Mouse (Mus musculus) ZHBTc4 (cell line): ENCODE results near the gene Amigo1.

Experiments
- DNase-seq: peaks from one replicate; pipeline ENCODE4 v3.0.0-alpha.2; 2011; ENCODE audit warnings: low read depth, low spot score

The Amigo1 gene

DNA sequence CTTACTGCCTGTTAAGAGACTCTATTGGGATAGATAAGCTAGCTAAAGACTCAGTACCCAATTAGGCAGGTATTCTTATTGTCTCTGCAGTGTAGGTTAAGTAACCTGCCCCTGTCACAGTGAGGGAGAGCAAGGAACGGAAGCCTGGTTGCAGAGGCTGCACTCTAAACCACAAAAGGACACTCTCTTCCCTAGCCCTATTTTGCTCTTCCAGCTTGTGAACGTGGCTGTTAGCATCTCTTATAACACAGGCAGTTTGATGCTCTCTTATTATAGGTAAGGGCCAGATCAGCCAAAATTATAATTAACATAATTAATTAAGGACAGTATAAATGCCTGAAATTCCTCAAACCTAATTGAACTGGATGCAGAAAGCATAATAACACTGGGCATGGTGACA is 5.6 kb upstream of the Amigo1 start:
- no peak for DNase-seq

DNA sequence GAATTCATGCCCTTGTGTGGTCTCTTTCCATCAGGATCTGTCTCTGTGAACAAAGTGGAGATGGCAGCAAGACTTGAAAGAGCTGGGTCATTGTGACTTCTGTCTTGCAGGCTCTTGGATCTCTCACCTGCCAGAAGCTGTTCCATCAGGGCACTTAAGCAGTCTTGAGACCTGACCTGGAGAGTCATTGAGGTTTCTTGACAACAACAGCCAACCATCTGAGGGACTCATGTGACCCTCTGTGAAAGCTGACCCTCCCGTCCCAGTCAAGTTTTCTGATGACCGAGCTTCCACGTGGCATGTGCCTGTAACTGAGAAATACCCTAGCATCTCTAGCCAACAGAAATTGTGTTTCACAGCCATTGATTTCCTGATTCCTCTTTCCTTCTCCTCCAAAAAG is 1.4 kb upstream of the Amigo1 start:
- no peak for DNase-seq

DNA sequence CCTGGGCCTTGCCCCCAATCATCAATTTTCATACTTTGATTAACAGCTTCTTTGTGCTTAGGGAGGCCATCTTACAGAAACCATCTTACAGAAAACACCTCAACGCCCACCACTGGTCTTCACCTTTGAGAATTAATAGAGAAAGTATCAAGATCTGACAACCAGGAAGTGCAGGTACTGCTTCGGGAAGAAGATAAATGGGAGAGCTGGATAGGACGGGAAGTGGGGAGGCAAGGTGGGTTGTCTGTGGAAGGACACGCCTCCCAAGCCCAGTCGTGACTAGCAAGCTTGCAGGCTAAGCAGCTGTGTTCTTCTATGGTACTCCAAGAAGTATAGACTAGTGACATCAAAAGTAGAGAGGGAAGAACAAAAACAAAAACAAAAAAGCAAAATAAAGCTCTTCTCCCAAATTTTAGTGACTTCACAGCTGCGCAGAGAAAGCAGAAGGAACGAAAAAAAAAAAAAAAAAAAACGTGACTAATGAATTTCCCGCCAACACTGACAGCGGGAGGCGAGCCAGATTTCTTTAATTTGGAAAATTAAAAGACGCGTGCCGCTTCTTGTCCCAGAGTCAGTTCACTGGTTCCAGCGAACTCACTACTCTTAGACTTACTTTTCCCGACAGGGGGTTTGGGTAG is 556 bp upstream of the Amigo1 start:
- peak; percentile 50 for DNase-seq

DNA sequence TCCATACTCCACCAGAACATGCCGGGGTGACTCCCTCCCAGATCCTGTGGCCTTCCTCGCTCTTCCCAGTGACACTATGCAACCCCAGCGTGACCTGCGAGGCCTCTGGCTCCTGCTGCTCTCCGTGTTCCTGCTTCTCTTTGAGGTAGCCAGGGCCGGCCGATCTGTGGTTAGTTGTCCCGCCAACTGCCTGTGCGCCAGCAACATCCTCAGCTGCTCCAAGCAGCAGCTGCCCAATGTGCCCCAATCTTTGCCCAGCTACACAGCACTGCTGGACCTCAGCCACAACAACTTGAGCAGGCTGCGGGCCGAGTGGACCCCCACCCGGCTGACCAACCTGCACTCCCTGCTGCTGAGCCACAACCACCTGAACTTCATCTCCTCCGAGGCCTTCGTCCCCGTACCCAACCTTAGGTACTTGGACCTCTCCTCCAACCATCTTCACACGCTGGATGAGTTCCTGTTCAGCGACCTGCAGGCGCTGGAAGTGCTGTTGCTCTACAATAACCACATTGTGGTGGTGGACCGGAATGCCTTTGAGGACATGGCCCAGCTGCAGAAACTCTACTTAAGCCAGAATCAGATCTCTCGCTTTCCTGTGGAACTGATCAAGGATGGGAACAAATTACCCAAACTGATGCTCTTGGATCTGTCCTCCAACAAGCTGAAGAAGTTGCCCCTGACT is 1.1 kb downstream of the Amigo1 start:
- peak; percentile 40 for DNase-seq

DNA sequence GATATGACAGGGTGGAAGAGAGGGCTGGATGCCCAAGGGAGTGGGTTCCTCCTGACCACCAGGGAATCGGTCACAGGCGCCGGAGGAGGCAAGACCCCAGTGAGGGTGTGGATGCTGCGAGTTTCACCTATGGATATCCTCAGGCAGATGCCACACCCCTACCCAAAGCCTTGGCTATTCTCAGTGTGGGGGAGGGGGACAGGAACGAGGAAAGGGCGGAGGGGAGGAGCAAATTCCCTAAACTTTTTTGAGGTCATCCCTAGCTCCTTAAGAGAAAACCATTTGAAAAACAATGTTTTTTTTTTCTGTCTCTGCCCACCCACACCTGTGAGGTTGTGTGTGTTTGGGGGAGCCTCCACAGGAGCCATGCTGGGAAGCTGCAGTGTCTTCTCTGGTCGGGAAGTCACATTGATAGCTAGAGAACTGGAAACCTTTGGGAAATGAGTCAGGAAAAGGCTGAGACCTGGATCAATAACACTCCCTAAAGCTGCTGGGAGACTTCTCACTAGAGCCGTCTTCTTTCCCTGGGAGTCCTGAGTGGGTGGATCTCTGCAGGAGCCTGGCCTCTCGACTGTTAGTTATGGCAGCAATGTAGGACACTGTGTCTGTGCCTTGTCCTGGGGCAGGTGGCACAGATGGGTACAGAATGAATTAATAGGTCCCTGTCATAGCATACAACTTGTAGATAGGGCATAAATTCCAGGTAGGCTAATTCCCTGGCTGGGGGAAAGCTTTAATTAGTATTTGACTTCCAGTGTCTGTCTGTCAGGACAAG is 2.8 kb downstream of the Amigo1 start:
- peak; percentile 43 for DNase-seq

DNA sequence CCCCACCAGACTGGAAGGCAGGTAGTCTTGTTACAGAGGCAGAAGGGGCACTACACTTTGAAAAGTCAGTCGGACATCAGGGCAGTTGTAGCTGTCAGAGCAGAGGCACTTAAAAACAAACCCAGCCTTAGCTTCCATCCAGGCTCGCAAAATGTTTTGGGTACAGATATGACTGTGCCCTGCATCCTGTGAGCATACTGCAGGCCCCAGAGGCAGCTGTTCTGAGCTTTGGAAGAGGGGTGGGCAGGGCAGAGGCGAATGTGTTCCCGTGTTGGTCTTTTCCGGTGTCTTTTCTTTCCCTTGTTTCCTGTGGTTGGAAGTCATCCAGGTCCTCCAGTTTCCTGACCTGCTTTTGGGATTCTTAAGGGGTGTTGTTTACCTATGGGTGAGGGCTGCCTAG is 3.8 kb downstream of the Amigo1 start:
- DNase-seq: no peak

DNA sequence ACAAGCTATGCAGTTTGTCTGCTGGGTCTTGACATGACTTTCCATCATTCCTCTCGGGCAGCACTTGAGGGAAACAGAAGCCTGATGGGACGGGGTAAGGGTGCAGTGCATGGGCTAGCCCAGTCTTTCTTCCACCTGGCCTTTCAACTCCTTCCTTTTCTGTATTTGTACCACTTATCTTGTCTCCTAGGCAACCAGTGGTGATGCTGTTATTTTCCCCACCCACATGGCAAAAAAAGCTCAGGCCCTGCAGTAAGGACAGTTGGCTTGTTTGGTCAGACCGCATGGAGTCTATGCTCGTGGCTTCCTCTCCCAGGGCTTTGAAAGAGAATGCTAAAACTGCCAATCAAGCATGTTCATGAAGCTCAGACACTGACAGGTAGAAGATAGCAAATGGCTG is 7.6 kb downstream of the Amigo1 start:
- DNase-seq: no peak

DNA sequence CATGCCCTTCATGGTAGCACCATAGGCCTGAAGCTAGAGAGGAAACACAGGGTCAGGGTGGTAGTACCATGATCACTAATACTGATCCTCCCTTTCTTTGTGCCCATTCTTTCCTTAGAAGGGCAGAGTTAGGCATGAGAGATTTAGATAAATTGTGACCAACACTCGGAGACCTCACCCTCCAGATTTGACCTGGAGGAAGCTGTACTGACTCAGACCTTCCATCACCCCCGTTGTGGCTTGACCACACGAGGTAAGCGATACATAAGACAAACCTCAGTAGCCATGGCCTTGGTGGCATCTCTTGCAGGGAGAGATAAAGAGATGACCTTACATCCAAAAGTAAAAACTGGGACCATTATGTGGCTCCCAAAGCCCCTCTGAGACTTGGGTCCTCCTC is 9.2 kb downstream of the Amigo1 start:
- no peak for DNase-seq

DNA sequence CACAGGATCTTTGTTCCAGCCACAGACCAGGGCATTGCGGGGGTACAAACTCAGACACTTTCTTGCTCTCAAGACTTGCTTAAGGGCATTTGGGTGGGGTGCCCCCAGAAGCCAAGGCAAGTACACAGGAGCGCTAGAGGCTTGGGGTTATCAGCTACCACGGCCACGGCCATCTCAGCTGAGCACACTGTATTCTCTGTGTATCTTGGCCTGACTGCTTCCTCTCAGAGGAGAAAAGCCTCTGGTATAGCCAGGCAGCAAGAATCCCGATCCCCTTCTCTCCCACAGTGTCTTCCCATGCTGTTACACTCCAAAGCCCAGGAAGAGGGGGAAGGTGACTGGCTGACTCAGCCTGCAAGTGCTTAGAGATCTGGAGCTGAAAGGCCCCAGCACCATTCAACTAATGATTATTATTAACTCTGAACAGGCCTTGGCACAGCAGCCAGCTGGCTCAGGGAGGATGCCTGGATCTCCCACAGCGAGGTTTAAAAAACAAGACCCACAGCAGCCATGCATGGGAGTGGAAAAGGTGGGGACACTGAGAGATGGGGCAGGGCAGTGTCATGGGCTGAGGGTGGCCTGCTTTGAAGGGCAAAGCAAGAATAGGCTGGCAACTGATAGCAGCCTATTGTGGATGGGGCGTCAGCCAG is 9.9 kb downstream of the Amigo1 start:
- DNase-seq: no peak

DNA sequence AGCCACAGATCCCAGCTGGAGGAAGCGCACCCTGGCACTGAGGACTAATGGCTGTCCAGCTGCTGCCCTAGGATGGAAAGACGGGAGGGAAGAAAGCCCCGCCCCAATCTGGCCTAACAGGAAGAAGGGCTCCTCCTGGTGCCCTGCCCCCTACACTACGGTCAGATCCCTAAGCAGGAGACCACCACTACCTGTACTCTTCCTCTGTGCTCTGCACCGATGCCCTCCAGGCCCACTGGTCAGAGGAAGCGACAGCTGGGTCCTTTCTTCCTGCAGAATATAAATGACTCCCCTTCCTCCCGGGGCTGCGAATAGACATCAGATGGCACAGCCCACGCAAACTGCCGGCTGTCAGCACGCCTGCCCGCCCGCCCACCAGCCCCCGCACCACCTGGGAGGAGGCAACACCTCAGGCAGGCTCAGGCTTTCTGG is 10.9 kb downstream of the Amigo1 start:
- peak; percentile 33 for DNase-seq

DNA sequence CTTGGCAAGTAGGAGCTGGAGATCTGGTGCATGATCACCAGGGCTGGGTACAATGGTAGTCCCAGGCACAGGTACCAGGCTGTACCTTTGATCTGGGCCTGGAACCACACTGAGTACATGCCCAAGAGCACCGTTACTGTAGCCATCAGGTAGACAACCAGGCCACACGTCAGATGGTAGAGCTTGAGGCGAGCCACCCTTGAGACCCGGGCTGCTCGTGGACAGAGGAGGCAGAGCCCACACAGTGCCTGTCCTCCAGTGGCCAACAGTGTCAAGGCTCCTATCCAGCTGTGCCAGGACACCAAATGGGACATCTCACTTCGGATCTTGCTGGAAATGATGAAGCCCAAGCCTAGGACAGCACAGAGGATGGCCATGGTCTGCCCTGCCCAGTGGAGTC is 13.1 kb downstream of the Amigo1 start:
- no peak for DNase-seq

DNA sequence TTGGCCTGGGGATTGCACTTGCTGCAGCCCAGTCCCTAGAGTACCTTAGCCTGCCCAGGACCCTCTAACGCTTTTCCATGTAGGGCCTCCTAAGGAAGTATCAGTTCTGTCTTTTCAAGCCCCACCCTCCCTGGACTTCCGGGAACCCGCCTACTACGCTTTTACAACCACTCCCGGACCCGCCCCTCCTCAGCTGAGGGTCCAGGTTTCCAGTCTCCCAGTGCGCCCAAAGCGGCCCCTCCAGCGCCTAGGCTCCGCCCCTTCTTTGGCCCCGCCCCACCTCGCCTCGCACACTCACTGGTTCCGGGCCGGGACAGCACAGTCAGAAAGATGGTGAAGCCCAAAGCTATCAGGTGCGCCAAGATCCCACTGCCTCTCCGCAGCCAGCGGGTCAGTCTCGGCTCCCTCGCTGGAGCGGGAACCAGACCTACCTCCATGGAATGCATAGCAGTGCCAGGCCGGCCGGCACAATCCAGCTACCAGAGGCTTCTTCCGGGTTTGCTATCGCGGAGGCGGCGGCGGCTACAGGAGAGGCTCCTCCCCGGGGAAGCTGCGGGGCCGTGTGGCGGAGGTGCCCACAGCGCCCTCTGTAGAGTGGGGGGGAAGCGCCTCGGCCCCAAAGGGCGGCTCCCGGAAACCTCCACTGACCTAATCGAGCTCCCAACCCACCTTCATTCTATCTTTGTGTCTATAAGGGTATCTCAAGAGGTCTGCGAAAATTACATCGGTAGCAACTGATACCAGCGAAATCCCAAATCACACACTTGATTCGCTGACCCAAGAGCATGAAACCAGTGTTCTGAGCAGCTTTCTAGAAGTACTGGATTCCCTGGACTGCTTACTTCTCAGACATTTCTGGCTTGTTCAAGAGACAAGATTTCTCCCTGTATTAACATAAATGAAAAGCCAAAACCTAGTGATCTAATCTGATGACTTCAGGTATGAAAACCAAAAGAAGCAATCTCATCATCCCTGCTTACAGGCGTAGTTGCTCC is 14.5 kb downstream of the Amigo1 start, which contains the start of gene Cyb561d1:
Cyb561d1 (minus strand) TSS at position 884 of the 995 bp plus-strand sequence.
- DNase-seq: peak; percentile 99

DNA sequence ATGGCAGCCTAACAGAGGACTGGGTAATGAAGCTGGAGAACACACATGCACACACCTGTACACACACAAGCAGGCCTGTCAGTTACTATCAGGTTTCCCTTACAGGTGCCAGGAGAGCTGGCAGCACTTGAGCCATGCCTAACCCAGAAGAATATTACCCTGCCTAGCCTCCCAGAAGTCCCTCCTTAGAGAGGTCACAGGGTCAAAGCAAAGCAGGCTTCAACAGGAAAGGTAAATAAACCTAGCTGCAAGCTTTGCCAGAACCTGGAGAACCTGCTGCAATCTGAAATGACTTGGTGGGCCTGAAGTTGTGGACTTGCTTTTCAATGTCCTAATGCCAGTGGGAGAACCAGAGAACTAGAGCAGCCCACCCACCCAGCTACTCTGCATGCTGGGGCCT is 16.4 kb downstream of the Amigo1 start:
- DNase-seq: no peak

DNA sequence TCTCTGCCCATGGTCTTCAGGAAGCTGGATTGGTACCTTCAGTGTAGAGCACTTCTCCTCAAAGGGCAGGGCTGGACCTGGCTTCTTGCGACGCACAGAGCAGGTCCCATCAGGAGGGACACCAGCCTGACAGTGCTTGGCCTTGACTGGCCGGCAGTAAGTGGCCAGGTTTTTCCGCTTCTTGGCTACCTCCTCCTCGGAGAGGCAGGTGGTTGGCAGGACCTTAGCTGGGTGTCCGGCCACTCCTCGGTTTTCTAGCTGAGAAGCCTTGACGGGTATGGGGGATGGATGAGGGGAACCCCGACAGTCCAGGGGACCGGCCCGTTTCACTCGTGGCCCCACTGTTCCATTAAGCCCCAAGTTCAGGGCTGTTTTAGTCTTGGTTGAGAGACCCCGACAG is 17.1 kb downstream of the Amigo1 start:
- DNase-seq: no peak

DNA sequence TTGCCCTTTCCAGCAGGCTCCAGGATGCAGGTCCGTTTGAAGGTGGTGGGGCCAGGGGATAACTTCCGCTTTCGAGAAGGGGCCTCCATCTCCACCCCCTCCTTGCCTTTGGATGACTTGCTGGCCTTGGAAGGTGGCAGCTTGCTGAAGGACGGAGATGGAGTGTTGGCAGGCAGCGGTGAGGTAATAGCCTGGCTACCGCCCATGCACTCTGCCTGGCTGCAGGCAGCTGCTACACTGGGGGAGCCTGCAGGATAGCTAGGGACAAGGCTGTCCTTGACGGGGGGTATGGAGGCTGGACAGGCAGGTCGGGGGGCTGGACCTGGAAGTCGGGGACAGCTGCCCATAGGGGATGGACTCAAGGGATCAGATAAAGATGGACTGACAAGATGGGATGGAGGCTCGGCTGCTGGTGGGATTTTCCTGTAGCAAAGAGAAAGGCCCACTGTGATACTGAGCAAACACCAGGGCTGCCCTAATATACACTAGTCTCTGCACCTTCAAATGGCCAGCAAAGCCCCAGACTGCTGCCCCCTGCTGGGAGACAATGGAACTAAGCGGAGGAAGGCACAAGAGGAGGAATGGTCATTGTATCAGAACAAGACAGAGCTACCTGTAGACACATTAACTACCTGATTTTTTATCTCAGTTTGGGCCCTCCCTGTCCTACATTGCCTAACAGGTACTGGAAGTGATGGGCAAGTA is 17.6 kb downstream of the Amigo1 start:
- DNase-seq: peak; percentile 82

DNA sequence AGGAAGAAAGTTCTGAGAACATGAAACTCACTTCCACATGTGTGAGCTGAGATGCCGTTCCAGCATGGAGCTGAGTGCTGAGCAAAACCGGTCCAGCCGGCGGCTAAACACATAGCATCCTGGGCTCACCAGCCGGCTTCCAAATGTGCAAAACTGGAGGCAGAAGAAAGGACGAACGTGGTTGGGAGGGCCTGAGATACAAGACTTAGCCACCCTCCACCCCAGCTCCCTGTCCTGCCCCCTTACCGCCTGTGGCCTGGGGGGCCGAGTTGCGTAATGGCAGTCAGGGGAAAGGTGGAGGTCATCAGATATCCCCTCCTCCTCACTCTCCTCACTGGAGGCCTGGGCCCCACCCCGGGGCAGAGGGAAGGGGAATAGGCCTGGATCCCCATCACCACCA is 18.3 kb downstream of the Amigo1 start:
- no peak for DNase-seq

DNA sequence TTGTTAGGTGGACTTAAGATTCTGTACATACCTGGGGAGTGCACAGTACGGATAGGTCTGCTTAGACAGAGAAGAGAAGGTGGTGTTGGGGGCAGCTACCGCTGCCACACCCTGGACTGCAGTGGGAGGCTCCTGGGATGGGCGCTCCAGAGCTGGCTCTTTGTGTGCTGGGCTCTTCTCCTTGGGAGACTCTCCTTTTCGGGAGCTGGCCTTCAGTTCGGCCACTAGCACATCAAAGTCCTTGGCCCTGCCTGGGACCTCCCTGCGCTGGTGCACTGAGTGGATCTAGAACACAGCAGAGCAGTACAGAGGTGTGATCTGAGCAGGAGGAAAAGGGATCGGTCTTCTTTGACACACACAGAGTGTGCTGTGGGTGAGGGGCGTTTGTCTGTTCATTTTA is 19.5 kb downstream of the Amigo1 start:
- no peak for DNase-seq

DNA sequence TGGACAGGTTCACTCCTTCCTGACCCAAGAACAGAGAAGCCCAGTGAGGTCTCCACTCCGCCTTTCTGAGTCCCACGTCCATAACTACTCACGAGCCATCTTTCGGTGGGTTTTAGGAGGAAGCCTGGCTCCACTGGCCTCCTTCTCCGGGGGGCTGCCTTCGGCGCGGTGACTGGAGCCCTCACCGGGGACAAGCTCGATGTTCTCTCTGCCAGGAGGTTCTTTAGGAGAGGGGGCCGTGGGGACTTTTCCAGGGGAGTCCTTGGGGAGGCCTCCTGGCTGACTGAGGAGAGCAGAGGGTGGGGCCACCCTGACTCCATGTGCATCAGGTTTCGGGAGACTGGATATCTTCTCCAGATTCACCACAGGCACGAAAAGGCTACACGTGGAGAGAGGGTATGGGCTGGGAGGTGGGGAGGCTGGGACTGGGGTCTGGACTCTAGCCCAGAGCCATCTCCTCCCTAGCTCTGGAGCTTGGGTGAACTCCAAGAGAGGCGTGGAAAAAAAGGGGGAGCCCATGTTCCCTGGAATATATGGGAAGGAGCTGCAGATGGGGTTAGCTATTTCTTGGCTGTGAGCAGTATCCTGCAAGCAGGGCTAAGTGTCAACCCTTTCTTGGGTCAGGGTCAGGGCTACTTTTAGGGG is 20.7 kb downstream of the Amigo1 start:
- no peak for DNase-seq

DNA sequence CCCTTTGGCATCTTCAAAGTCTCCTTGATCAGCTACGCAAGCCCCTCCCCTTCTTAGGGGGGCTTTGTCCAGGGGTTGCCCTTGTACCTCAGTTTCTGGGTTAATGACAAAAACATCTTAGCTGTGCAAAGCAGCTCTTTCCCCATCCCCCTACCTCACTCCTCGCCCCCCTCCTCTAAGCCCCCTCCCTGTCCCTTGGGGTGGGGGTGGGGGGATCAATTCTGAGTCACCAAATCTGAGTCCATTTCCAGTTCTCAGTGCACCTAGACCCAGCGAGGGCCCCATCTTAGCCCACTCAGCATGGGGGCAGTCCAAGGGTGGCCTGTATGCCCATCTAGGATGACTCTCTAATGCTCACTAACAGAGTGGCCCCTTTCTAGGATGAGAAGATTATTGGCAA is 22.9 kb downstream of the Amigo1 start:
- no peak for DNase-seq

DNA sequence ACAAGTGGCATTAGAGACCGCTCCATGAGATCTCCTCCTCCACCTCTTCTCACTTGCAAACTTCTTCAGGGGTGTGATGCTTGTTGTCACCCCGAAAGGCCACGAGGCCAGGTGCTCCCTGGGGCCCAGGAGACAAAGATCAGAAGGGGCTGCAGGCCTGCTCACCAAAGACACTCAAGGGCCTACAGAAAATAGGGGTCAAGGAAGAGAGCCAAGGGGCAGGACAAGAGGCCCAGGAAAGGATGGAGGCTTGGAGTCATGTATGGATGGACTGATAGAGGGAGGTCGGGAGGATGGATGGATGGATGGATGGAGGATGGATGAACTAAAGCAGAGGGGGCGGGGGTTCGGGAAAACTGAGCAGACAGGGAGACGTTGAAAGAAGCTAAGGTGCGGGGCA is 23.4 kb downstream of the Amigo1 start:
- no peak for DNase-seq
